ENCODE assay signal across 13 mouse cellular contexts in the genomic region with DNA sequence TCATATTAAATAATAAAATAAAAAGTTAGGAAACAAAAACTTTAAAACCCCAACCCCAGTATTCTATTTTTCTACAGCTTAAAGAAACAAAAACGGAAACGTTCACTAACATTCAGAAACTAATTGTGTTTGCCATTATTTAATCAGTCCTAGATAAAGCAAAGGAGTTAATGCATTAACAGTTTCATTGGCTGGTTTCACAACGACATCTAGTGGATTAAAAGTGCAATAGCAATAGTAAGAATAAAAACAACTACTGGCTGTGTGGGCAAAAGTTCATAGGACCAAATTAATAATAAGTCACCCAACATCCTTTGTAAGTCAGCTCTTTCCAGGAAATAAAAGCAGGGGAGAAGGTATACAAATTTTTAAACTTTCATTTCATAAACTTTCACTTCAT. TPM values are rescaled to one million over a fixed set of nuclear protein-coding genes. Genes with fewer than 3 reads are reported as not detected.
DNase-seq lines count a peak whose midpoint lies in the region; ATAC-seq and TF ChIP-seq lines count a peak whose summit lies in the region.
"Had no signal": no experiment of that assay in that cellular context is flagged by ENCODE, and none has a peak within 500 bp of the region (broad histone marks: within the 10 kb centered on the region; RNA-seq: fewer than 3 reads in every experiment).

No protein-coding gene starts in this region.

- DNase-seq in cerebellum, adult 2 months: no peak
- no peak for DNase-seq in cerebellum, adult 8-10 months
- DNase-seq in left cerebral cortex, adult 2 months (ENCODE audit: extremely low spot score in 1 of 2, low spot score in 2 of 2): no peak
- DNase-seq in left cerebral cortex, postnatal 14 days (ENCODE audit: low spot score in 2 of 2): no peak
- DNase-seq in MEL (ENCODE audit: low read depth, low spot score): peak; percentile 68
- no peak for DNase-seq in urinary bladder, postnatal 25 days (ENCODE audit: low spot score)
- DNase-seq in layer of hippocampus, postnatal 10 days (ENCODE audit: low spot score in 2 of 2): no peak
- DNase-seq: B cell, adult 2 months; heart, postnatal 4 days; thymus, postnatal 4 days had no signal

- H3K79me2 ChIP-seq in MEL (ENCODE audit: control insufficient read depth, insufficient read depth, low read length, poor library complexity): no peaks in the 10 kb centered on the region

- ATAC-seq in inflammation-experienced regulatory T-cells, adult 6 months: peak; percentile 77

- H3K9ac ChIP-seq in MEL (ENCODE audit: control insufficient read depth, low read depth, low read length, poor library complexity, severe bottlenecking): no peak overlapping the region

- no peaks in the 10 kb centered on the region; a peak in 1 of 4 replicates for H3K36me3 ChIP-seq in MEL (ENCODE audit: control insufficient read depth in 1 of 2, insufficient read depth in 2 of 2, low read length in 2 of 2)

- 0 out of 4 replicates have a peak, but pooled peaks of 1 of the 2 experiments have one; percentile 17 for TF ChIP-seq EP300 in MEL (IDR thresholded peaks at IDR 0.05; ENCODE audit: low read depth in 1 of 2, low read length in 2 of 2)

- no peak; the same call in none of the 2 replicates for TF ChIP-seq RAD21 in MEL (IDR thresholded peaks at IDR 0.05; ENCODE audit: low read depth, low read length)

- WGBS in cerebellum, adult 2 months: 36% methylated on average over 3 of the region's 3 CpGs

- peak; percentile 49; the same call in 1 of the 2 replicates for TF ChIP-seq CTCF in cerebellum, adult 2 months (IDR thresholded peaks at IDR 0.05; ENCODE audit: borderline replicate concordance, insufficient read depth, low read depth, low read length)
- TF ChIP-seq CTCF in left cerebral cortex, adult 2 months (IDR thresholded peaks at IDR 0.05): peak; percentile 88
- TF ChIP-seq CTCF in MEL (IDR thresholded peaks at IDR 0.05 in 2 of 3, conservative IDR thresholded peaks at IDR 0.05 in 1 of 3; ENCODE audit: control insufficient read depth in 1 of 3, insufficient read depth in 1 of 3, low read depth in 2 of 3, low read length in 3 of 3, poor library complexity in 1 of 3, severe bottlenecking in 1 of 3): peak; percentile 32 to 94 (median 71)

- H3K9me3 ChIP-seq in MEL (replicated peaks; ENCODE audit: insufficient read depth, low read length): no peaks in the 10 kb centered on the region
- H3K9me3 ChIP-seq: forebrain, embryonic 10.5 days; midbrain, embryonic 10.5 days had no signal

- intact Hi-C loops in left cerebral cortex, adult 2 months (cut with DNase I): loop anchor here (5.0 kb wide), 4 partner anchors 72 to 437 kb away; a partner anchor contains a TSS
- intact Hi-C loops in left cerebral cortex, postnatal 14 days (cut with DNase I): loop anchor here (5.0 to 10.0 kb wide), 3 partner anchors 72 to 435 kb away; a partner anchor contains a TSS

- H3K27ac ChIP-seq in cerebellum, adult 2 months (ENCODE audit: insufficient read depth, low read length): no peak overlapping the region
- H3K27ac ChIP-seq in left cerebral cortex, adult 2 months: no peak overlapping the region
- no peak overlapping the region for H3K27ac ChIP-seq in MEL (ENCODE audit: control insufficient read depth, low read depth, low read length)
- H3K27ac ChIP-seq: forebrain, embryonic 10.5 days; midbrain, embryonic 10.5 days had no signal

- no peaks in the 10 kb centered on the region for H3K27me3 ChIP-seq in cerebellum, adult 2 months (ENCODE audit: control insufficient read depth, insufficient read depth, low read length)
- no peaks in the 10 kb centered on the region for H3K27me3 ChIP-seq in MEL (ENCODE audit: control insufficient read depth in 1 of 2, insufficient read depth in 2 of 2, low read length in 2 of 2)

- H3K4me1 ChIP-seq in cerebellum, adult 2 months (ENCODE audit: control insufficient read depth, insufficient read depth, low read length): no peaks in the 10 kb centered on the region
- H3K4me1 ChIP-seq in MEL (ENCODE audit: control insufficient read depth in 1 of 2, insufficient read depth in 2 of 2, low read length in 2 of 2): no peaks in the 10 kb centered on the region

- no peak for TF ChIP-seq POLR2A in cerebellum, adult 2 months (IDR thresholded peaks at IDR 0.05; ENCODE audit: borderline replicate concordance, insufficient read depth, low read length)
- no peak for TF ChIP-seq POLR2A in MEL (IDR thresholded peaks at IDR 0.05; ENCODE audit: control insufficient read depth in 1 of 2, insufficient read depth in 1 of 2, low read depth in 1 of 2, low read length in 2 of 2, poor library complexity in 1 of 2)

- H3K4me3 ChIP-seq in cerebellum, adult 2 months (replicated peaks; ENCODE audit: insufficient read depth, low read depth, low read length): no peak overlapping the region
- H3K4me3 ChIP-seq in left cerebral cortex, adult 2 months: no peak overlapping the region
- peak overlapping the region in 1 of 2 experiments; percentile 14; a peak in 1 of 4 replicates for H3K4me3 ChIP-seq in MEL (ENCODE audit: control insufficient read depth in 1 of 2, insufficient read depth in 1 of 2, low read depth in 2 of 2, low read length in 2 of 2)
- H3K4me3 ChIP-seq: forebrain, embryonic 10.5 days; midbrain, embryonic 10.5 days had no signal

TF ChIP-seq in MEL, 35 proteins besides CTCF, POLR2A, EP300 and RAD21 (continues in another document):
- no peak for TF ChIP-seq KAT2A (conservative IDR thresholded peaks at IDR 0.05; ENCODE audit: low read depth, low read length)
- TF ChIP-seq JUND (IDR thresholded peaks at IDR 0.05; ENCODE audit: low read depth, low read length): no peak
- TF ChIP-seq POLR2AphosphoS5 (IDR thresholded peaks at IDR 0.05; ENCODE audit: borderline replicate concordance, low read depth, low read length): no peak
- no peak for TF ChIP-seq ELF1 (IDR thresholded peaks at IDR 0.05; ENCODE audit: low read depth, low read length)
- TF ChIP-seq POLR2AphosphoS2 (IDR thresholded peaks at IDR 0.05; ENCODE audit: low read length): no peak
- TF ChIP-seq TCF12 (IDR thresholded peaks at IDR 0.05; ENCODE audit: low read depth, low read length): no peak
- no peak for TF ChIP-seq USF1 (IDR thresholded peaks at IDR 0.05; ENCODE audit: low read depth, low read length)
- no peak for TF ChIP-seq ZMIZ1 (IDR thresholded peaks at IDR 0.05; ENCODE audit: low read depth, low read length)
- peak; percentile 31; the same call in 1 of the 2 replicates for TF ChIP-seq BHLHE40 (IDR thresholded peaks at IDR 0.05; ENCODE audit: borderline replicate concordance, low read depth, low read length)
- TF ChIP-seq GABPA (IDR thresholded peaks at IDR 0.05; ENCODE audit: low read depth, low read length): no peak
- no peak for TF ChIP-seq MAZ (IDR thresholded peaks at IDR 0.05; ENCODE audit: low read depth, low read length)
- no peak for TF ChIP-seq ETS1 (IDR thresholded peaks at IDR 0.05; ENCODE audit: low read depth, low read length)
- no peak for TF ChIP-seq HCFC1 (IDR thresholded peaks at IDR 0.05; ENCODE audit: low read depth, low read length)
- TF ChIP-seq NELFE (IDR thresholded peaks at IDR 0.05; ENCODE audit: low read depth, low read length): no peak
- no peak for TF ChIP-seq UBTF (IDR thresholded peaks at IDR 0.05; ENCODE audit: borderline replicate concordance, insufficient read depth, low read depth, low read length)
- peak; percentile 90 for TF ChIP-seq SMC3 (IDR thresholded peaks at IDR 0.05; ENCODE audit: low read depth, low read length)
- no peak for TF ChIP-seq MYB (IDR thresholded peaks at IDR 0.05; ENCODE audit: low read depth, low read length)
- no peak for TF ChIP-seq RCOR1 (IDR thresholded peaks at IDR 0.05; ENCODE audit: low read depth, low read length)
- TF ChIP-seq TBP (IDR thresholded peaks at IDR 0.05; ENCODE audit: low read depth, low read length): no peak
- no peak for TF ChIP-seq TAL1 (IDR thresholded peaks at IDR 0.05; ENCODE audit: low read length)
- TF ChIP-seq SIN3A (IDR thresholded peaks at IDR 0.05; ENCODE audit: low read length): peak; percentile 61
- no peak for TF ChIP-seq E2F4 (IDR thresholded peaks at IDR 0.05; ENCODE audit: borderline replicate concordance, low read depth, low read length)
- no peak for TF ChIP-seq USF2 (IDR thresholded peaks at IDR 0.05; ENCODE audit: borderline replicate concordance in 1 of 2, insufficient read depth in 1 of 2, low read depth in 1 of 2, low read length in 2 of 2)
- peak; percentile 47 for TF ChIP-seq GATA1 (IDR thresholded peaks at IDR 0.05; ENCODE audit: low read depth, low read length)
- peak; percentile 91 for TF ChIP-seq ZC3H11A (IDR thresholded peaks at IDR 0.05; ENCODE audit: low read depth, low read length)
- TF ChIP-seq MAX (IDR thresholded peaks at IDR 0.05; ENCODE audit: low read length): no peak
- peak; percentile 73 for TF ChIP-seq ZNF384 (IDR thresholded peaks at IDR 0.05; ENCODE audit: low read depth, low read length)
- TF ChIP-seq CHD2 (IDR thresholded peaks at IDR 0.05; ENCODE audit: low read length): no peak
- no peak for TF ChIP-seq ZKSCAN1 (IDR thresholded peaks at IDR 0.05; ENCODE audit: low read depth, low read length)
- no peak for TF ChIP-seq NRF1 (IDR thresholded peaks at IDR 0.05; ENCODE audit: insufficient read depth, low read depth, low read length, poor library complexity, severe bottlenecking)
- TF ChIP-seq MAFK (IDR thresholded peaks at IDR 0.05; ENCODE audit: borderline replicate concordance, low read depth, low read length): no peak

RNA-seq across cellular contexts. Expression of a gene that starts 18.8 kb away (rescaled TPM):
- polyA plus RNA-seq in cerebellum, adult 2 months (2012; rRNA removed): 1.5 and 1.6 TPM in 2 replicates
- 1 to 10 TPM; 1.9 to 2.5 TPM for total RNA-seq in left cerebral cortex, adult 2 months (2021)
- 1 to 10 TPM; 2.0 TPM for total RNA-seq in left cerebral cortex, postnatal 14 days (2021)
- 3.7 and 4.3 TPM in 2 replicates for total RNA-seq in MEL (2012; rRNA removed)
- polyA plus RNA-seq in MEL (2012; ENCODE audit: insufficient read depth in 1 of 2, insufficient read length in 2 of 2, low read depth in 1 of 2, low replicate concordance in 2 of 2, missing spikeins in 1 of 2): 1 to 10 TPM in 1 of 2 experiments, not detected in 1; 4.0 TPM
- polyA plus RNA-seq in inflammation-experienced regulatory T-cells, adult 6 months (2017; shearing (Covaris generic)): 1 to 10 TPM; 7.0 to 9.2 (median 8.5) TPM
- total RNA-seq in layer of hippocampus, postnatal 10 days (2021): 1 to 10 TPM; 3.1 to 4.0 TPM

RNA-seq across cellular contexts. Expression of a gene that starts 37.7 kb away (rescaled TPM):
- polyA plus RNA-seq in cerebellum, adult 2 months (2012; rRNA removed): 107 and 119 TPM in 2 replicates
- total RNA-seq in left cerebral cortex, adult 2 months (2021): 10 to 100 TPM; 53.6 to 53.7 TPM
- total RNA-seq in left cerebral cortex, postnatal 14 days (2021): 10 to 100 TPM; 58.0 to 61.6 TPM
- 0.04 TPM in 1 of 2 replicates, not detected in the other for total RNA-seq in MEL (2012; rRNA removed)
- polyA plus RNA-seq in MEL (2012; ENCODE audit: insufficient read depth in 1 of 2, insufficient read length in 2 of 2, low read depth in 1 of 2, low replicate concordance in 2 of 2, missing spikeins in 1 of 2): under 1 TPM in 1 of 2 experiments, not detected in 1; 0.01 TPM
- polyA plus RNA-seq in inflammation-experienced regulatory T-cells, adult 6 months (2017; shearing (Covaris generic)): not detected
- 10 to 100 TPM; 66.7 to 72.3 TPM for total RNA-seq in layer of hippocampus, postnatal 10 days (2021)
- total RNA-seq: heart, postnatal 4 days had no signal
- polyA plus RNA-seq: forebrain, embryonic 10.5 days had no signal

Comparison
In these comparisons a context has a peak if more than half of its experiments do, and no peak if none do; other contexts are left out.
1. RNA of a gene that starts 37.7 kb away (total RNA-seq): 66.7 to 72.3 TPM in layer of hippocampus, postnatal 10 days, 58.0 to 61.6 TPM in left cerebral cortex, postnatal 14 days and 53.6 to 53.7 TPM in left cerebral cortex, adult 2 months; 0.04 TPM in MEL; every median in the first group is over 10 times any median in the second.
2. Peak in every context shown above with its lines, with median percentiles within 50 percentile points of each other: CTCF ChIP-seq.